Mouse (Mus musculus): ENCODE data around the gene Fgg.

DNA sequence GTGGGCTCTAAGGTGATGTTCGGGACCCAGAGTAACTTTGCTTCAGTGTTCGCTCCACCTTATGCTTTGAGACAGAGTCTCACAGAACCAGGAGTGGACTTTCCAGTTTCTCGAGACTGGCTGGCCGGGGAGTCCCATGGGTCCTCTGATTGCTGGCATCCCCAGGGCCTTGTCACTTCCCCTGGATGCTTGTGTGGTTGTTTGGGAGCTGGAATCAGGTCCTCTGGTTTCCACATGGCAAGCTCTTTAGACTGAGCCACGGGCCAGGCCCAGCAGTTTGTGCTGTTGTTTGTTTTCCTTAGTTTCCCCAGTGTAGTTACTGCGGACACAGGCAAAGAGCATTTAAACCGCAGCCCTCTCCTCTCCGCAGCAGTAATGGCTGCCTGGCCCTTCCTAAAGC lies 26.3 kb downstream of the Fgg start:
- TF ChIP-seq CTCF (IDR thresholded peaks at IDR 0.05; ENCODE audit: borderline replicate concordance, extremely low read depth, insufficient read depth, insufficient read length) (no peak), POLR2A (IDR thresholded peaks at IDR 0.05; ENCODE audit: borderline replicate concordance, extremely low read depth, insufficient read depth, insufficient read length, poor library complexity, severe bottlenecking) (no peak)

All from brain, embryonic 14.5 days (tissue).